Mouse (Mus musculus): ENCODE results near the gene Tspan17. TPM values are rescaled to one million over a fixed set of nuclear protein-coding genes. Genes with fewer than 3 reads are reported as not detected.

The Tspan17 gene
- 112 and 137 TPM in 2 replicates for polyA plus RNA-seq (2015; fragmentation: Nextera tagmentation; extraction: Ambion mirVana)

DNA sequence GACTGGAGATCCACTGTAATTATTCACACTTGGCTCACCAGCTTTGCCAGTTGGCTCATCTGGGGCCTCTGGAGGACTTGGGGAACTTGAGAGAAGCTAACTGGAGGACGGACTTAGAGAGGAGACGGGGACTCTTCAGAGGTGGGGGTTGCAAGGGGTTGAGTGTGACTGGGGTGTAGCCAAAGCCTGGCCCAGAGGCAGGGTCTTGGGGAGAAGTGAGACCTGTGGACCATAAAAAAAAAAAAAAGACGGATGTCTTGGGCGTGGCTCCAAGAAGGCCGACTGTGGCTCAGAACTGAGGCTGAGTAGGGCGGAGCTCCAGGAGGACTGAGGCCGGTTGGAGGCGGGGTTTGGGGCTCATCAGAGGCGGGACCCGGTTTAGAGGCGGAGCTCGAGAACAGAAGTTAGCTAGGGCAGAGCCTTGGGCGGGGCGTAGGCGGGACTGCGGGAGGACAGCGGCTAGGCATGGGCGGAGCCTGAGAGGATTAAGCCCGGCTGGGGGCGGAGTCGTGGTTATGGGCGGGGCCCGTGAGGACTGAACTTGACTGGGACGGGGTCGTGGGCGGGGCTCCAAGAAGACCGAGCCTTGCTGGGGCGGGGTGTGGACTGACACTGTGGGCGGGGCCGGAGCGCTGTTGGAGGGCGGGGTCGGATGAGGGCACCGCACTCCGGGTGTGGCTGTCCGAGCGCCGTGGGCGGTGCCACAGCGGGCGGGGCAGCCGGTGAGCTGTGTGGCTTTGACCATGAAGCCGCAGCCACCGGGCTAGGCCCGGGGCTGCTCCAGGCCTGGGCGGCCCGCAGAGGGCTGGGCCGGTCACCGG is at the start of gene Tspan17:
TSS of gene Tspan17 (plus strand) at position 638 of the 821 bp plus-strand sequence.
- no peaks in the 10 kb centered on the region for H3K9me3 ChIP-seq (replicated peaks)
- peaks cover 25% of the 10 kb centered on the region for H3K4me1 ChIP-seq
- ATAC-seq (ENCODE audit: low FRiP score): peak; percentile 89
- peak within 1 kb of the TSS; percentile 66 for H3K9ac ChIP-seq (replicated peaks)
- 2% methylated on average over 47 of the region's 49 CpGs for WGBS
- H3K27ac ChIP-seq (replicated peaks): peak within 1 kb of the TSS; percentile 66
- H3K4me3 ChIP-seq (replicated peaks): peak within 1 kb of the TSS; percentile 67
- H3K4me2 ChIP-seq: peak within 1 kb of the TSS; percentile 99
- peaks cover 14% of the 10 kb centered on the region for H3K27me3 ChIP-seq (replicated peaks)
- no peaks in the 10 kb centered on the region for H3K36me3 ChIP-seq

DNA sequence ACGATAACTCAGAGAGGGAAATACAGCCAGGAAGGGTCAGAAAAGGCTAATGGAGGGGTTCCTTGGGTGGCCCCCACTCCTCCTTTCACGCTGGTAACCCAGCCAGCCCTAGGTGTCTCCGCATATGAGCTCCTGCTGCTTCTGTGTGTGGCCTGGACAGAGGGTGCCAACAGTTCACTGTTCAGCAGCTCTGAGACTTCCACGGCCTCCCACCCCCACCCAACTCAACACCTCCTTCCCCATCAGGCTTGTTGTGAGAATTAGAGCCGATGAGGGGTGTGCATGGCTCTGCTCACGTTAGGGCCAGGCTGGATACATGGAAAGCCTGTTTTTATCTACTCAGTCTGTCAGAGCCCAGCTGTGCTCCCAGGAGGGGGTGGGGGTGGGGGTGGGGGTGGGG is 43.1 kb upstream of the Tspan17 start:
- no peak for ATAC-seq (ENCODE audit: low FRiP score)
- WGBS: 40% methylated on average over 6 of the region's 6 CpGs
- peaks cover 53% of the 10 kb centered on the region for H3K4me1 ChIP-seq
- peak overlapping the region; percentile 73 for H3K4me2 ChIP-seq
- peaks cover 7% of the 10 kb centered on the region; the same call in 1 of the 2 replicates for H3K36me3 ChIP-seq
- H3K9ac ChIP-seq (replicated peaks): 0 out of 2 replicates have a peak overlapping the region, but pooled peaks have one; percentile 6
- no peak overlapping the region for H3K27ac ChIP-seq (replicated peaks)
- no peaks in the 10 kb centered on the region for H3K9me3 ChIP-seq (replicated peaks)
- no peak overlapping the region for H3K4me3 ChIP-seq (replicated peaks)
- peaks cover 3% of the 10 kb centered on the region; the same call in 1 of the 2 replicates for H3K27me3 ChIP-seq (replicated peaks)

DNA sequence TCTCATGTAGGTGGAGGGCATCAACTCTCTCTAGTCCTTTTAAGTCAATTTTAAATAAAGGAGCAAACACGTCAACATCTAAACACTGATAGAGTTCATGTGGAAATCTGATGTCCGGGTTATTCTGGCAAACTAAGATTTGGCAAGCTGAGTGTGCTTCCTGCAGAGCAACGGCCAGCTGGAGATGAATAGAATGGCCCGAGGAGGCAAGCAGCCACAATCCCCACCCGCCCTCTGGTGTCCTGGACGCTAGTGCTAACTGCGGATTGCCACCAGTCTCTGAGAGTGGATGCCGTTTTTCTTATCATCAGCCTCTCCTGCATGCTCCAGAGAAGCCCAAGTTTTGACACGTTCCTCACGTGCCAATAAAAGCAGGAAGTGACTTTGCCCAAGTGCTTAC is 42.3 kb upstream of the Tspan17 start:
- no peak overlapping the region for H3K9ac ChIP-seq (replicated peaks)
- peaks cover 4% of the 10 kb centered on the region; the same call in 1 of the 2 replicates for H3K27me3 ChIP-seq (replicated peaks)
- H3K9me3 ChIP-seq (replicated peaks): no peaks in the 10 kb centered on the region
- peak overlapping the region; percentile 62 for H3K4me3 ChIP-seq (replicated peaks)
- H3K36me3 ChIP-seq: no peaks in the 10 kb centered on the region; the same call in 1 of the 2 replicates
- H3K27ac ChIP-seq (replicated peaks): no peak overlapping the region
- ATAC-seq (ENCODE audit: low FRiP score): no peak
- WGBS: 35% methylated on average over 10 of the region's 10 CpGs
- peak overlapping the region; percentile 73 for H3K4me2 ChIP-seq
- peaks cover 58% of the 10 kb centered on the region for H3K4me1 ChIP-seq

DNA sequence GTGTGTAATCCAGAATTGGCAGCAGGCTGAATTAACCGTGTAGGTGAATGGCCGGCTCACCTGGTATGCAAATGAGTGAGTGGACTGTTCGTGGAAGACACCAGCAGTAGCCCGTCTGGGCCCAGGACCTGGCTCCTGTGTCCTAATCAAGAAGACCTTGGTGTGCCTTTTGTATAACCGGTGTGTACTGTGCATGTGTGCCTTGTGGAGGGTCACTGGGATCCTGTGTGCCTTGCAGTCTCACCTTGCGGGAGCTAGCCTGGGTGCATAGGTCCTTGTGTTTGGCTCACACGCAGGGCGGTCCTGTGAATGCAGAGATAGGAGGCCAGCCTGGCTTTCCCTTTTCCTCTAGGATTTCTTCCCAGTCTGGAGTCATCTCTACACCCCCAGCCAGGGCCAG is 41.0 kb upstream of the Tspan17 start:
- Histone ChIP-seq H3K4me2 (peak overlapping the region; percentile 73), H3K27ac (replicated peaks) (peak overlapping the region; percentile 91), H3K27me3 (replicated peaks) (peaks cover 4% of the 10 kb centered on the region; the same call in 1 of the 2 replicates), H3K4me3 (replicated peaks) (peak overlapping the region; percentile 62), H3K9me3 (replicated peaks) (no peaks in the 10 kb centered on the region), H3K36me3 (no peaks in the 10 kb centered on the region), H3K9ac (replicated peaks) (peak overlapping the region; percentile 74), H3K4me1 (peaks cover 65% of the 10 kb centered on the region)
- ATAC-seq (ENCODE audit: low FRiP score): no peak
- whole genome bisulfite sequencing: 83% methylated on average over 8 of the region's 8 CpGs

DNA sequence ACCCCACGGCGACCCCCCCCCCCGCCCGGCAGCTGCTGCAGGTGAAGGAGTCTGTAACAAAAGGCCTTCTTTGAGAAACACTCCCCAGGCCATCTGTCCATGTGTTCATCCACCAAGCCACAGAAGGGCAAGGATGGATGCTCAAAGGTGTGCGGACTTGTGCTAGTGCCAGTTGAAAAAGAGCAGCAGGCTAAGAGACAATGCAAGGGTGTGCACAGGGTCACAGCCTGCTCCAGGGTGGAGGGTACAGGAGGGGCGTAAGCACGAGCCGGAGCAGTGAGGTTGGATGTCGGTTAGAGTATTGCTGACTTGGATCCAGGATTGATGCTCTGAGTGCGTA is 40.5 kb upstream of the Tspan17 start:
- ATAC-seq (ENCODE audit: low FRiP score): peak; percentile 46; the same call in 1 of the 2 replicates
- Histone ChIP-seq H3K4me1 (peaks cover 68% of the 10 kb centered on the region), H3K9me3 (replicated peaks) (no peaks in the 10 kb centered on the region), H3K27ac (replicated peaks) (peak overlapping the region; percentile 91), H3K4me2 (peak overlapping the region; percentile 73), H3K36me3 (no peaks in the 10 kb centered on the region), H3K27me3 (replicated peaks) (peaks cover 4% of the 10 kb centered on the region; the same call in 1 of the 2 replicates), H3K9ac (replicated peaks) (peak overlapping the region; percentile 74), H3K4me3 (replicated peaks) (peak overlapping the region; percentile 62)
- 35% methylated on average over 10 of the region's 10 CpGs for WGBS

DNA sequence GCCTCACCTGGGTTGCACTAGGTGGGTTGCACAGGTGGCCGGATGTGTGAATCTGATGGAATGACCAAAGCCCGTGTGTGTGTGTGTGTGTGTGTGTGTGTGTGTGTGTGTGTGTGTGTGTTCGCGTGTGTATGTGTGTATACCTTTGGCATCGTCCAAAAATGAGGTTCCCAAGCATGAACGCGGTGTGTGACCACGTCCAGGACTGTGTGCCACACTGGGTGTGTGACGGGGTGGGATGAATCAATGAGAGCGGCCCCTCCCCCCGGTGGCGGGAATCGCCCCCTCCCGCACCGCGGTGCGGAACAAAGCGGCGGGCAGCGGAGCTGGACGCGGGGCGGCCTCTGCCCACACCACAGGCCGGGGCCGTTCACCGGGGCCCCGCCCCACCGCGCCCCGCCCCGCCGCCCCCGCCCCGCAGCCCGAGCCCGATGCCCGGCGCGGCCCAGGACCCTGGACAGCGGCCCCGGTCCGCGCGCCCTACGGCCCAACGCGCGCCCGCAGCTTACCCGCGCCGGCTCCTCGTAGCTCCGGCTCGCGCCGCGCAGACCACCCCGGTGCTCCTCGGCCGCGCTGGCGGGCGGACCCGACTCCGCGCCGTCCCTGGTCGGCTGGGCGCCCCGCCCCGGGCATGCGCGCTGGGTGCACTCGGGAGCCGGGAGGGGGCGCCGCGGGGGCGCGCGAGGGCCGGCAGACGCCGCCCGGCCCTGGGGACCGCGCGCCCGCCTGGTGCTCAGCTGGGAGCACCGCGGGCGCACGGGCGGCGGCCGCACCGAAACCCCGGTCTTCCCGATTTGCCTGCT is 39.9 kb upstream of the Tspan17 start:
- Histone ChIP-seq H3K9ac (replicated peaks) (peak overlapping the region; percentile 74), H3K4me1 (peaks cover 73% of the 10 kb centered on the region), H3K4me2 (peak overlapping the region; percentile 73), H3K27me3 (replicated peaks) (peaks cover 4% of the 10 kb centered on the region; the same call in 1 of the 2 replicates), H3K9me3 (replicated peaks) (no peaks in the 10 kb centered on the region), H3K27ac (replicated peaks) (peak overlapping the region; percentile 91), H3K4me3 (replicated peaks) (peak overlapping the region; percentile 62), H3K36me3 (no peaks in the 10 kb centered on the region)
- ATAC-seq (ENCODE audit: low FRiP score): peak; percentile 90
- 2% methylated on average over 35 of the region's 100 CpGs for WGBS

DNA sequence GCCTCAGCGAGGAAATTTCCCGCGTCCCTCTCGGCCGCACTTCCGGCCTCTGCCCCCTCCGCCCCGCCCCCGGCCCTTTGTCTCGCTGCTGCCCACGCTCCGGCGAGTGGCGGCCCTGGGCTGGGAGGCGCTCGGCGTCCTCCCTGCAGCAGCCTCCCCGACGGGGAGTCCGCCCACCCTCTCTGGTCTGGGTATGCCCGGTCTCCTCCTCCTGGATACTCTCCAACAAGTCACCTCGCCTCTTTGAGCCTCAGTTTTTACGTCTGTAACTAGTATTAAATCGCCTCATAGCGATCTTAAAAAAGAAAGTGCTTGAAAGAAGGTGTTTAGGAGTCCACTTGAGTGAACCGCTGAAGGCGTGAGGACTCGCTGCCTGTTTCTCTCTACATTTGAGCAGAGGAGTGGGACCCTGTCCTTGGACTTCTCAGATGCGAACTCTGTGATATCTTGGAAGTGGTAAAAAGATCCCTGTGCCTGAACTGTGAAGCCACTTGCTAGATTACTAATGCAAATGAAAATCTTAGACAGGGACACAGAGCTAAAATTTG is 39.2 kb upstream of the Tspan17 start, which contains the start of gene Gprin1:
TSS of gene Gprin1 (minus strand) at position 11 of the 548 bp plus-strand sequence.
- WGBS: 1% methylated on average over 29 of the region's 29 CpGs

DNA sequence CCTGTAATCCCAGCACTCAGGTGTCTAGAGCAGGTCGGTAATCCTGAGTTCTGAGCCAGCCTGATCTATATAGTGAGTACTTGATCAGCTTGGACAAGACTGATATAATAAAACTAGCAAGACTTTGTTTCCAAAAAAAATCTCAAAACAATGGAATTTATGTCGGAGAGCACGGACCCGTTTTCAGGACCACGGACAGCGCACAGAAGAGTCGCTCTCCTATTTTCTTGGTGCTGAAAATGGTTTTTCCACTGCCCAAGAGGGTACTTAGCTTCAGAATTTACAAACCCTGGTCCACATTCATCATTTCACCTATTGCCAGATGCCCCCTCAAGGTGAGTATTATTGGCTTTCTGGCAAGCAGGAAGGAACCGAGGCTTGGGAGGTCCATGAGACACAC is 38.5 kb upstream of the Tspan17 start:
- no peaks in the 10 kb centered on the region for H3K36me3 ChIP-seq
- no peak overlapping the region for H3K27ac ChIP-seq (replicated peaks)
- no peaks in the 10 kb centered on the region for H3K9me3 ChIP-seq (replicated peaks)
- peaks cover 4% of the 10 kb centered on the region; the same call in 1 of the 2 replicates for H3K27me3 ChIP-seq (replicated peaks)
- 6% methylated on average over 8 of the region's 8 CpGs for WGBS
- H3K4me3 ChIP-seq (replicated peaks): 0 out of 2 replicates have a peak overlapping the region, but pooled peaks have one; percentile 62
- ATAC-seq (ENCODE audit: low FRiP score): no peak
- peaks cover 74% of the 10 kb centered on the region for H3K4me1 ChIP-seq
- H3K4me2 ChIP-seq: peak overlapping the region; percentile 73; the same call in 1 of the 2 replicates
- no peak overlapping the region for H3K9ac ChIP-seq (replicated peaks)

More for the DNA sequence above, 39.2 kb upstream of the Tspan17 start, which contains the start of gene Gprin1:
- Histone ChIP-seq H3K9me3 (replicated peaks) (no peaks in the 10 kb centered on the region), H3K4me3 (replicated peaks) (peak within 1 kb of the TSS; percentile 62), H3K36me3 (no peaks in the 10 kb centered on the region), H3K9ac (replicated peaks) (peak within 1 kb of the TSS; percentile 74), H3K27ac (replicated peaks) (peak within 1 kb of the TSS; percentile 91), H3K27me3 (replicated peaks) (peaks cover 4% of the 10 kb centered on the region; the same call in 1 of the 2 replicates), H3K4me2 (peak within 1 kb of the TSS; percentile 73), H3K4me1 (peaks cover 74% of the 10 kb centered on the region)
- peak; percentile 73 for ATAC-seq (ENCODE audit: low FRiP score)

DNA sequence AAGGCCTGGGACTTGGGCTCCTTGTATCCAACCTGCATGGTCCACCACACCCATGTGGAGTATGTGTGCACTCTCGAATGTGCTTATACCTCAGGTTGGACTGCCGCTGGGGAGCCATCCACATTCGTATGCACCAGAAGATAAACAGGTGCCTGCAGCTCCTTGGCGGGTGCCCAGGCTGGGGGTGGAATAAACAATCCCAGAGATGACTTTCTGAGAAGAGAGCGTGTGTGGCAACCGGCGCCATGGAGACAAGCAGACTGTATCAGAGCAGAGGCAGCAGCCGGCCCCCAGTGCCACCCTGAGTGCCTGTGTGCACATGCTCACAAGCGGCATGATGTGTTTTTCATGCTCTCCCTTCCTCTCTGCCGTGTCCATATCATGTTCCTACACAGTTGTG is 36.5 kb upstream of the Tspan17 start:
- WGBS: 60% methylated on average over 10 of the region's 10 CpGs
- Histone ChIP-seq H3K9ac (replicated peaks) (no peak overlapping the region), H3K4me2 (no peak overlapping the region), H3K4me3 (replicated peaks) (no peak overlapping the region), H3K9me3 (replicated peaks) (no peaks in the 10 kb centered on the region), H3K36me3 (no peaks in the 10 kb centered on the region), H3K27me3 (replicated peaks) (peaks cover 4% of the 10 kb centered on the region; the same call in 1 of the 2 replicates), H3K4me1 (peaks cover 75% of the 10 kb centered on the region), H3K27ac (replicated peaks) (no peak overlapping the region)
- ATAC-seq (ENCODE audit: low FRiP score): no peak

DNA sequence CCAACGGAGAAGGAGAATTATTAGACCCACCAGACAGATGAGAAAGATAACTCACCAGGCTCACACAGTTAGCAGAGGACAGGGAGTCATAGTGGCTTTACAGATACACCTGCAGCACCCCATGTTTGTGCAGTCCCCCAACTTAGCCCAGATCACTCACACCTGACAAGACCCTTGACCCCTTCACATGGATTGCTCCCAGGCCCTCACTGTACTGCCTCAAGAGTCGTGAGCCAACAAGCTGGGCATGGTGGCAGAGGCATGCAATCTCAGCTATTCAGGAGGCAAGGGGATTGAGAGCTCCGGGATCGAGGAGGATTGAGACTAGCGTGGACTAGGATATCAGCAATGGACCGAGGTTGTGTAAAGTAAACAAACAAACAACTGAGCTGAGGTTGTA is 35.4 kb upstream of the Tspan17 start:
- peaks cover 71% of the 10 kb centered on the region for H3K4me1 ChIP-seq

More for the DNA sequence above, 35.4 kb upstream of the Tspan17 start:
- no peaks in the 10 kb centered on the region for H3K36me3 ChIP-seq
- H3K27me3 ChIP-seq (replicated peaks): peaks cover 4% of the 10 kb centered on the region; the same call in 1 of the 2 replicates
- no peak overlapping the region for H3K4me3 ChIP-seq (replicated peaks)
- WGBS: 63% methylated on average over 6 of the region's 6 CpGs
- ATAC-seq (ENCODE audit: low FRiP score): no peak
- no peak overlapping the region for H3K27ac ChIP-seq (replicated peaks)
- no peak overlapping the region for H3K4me2 ChIP-seq
- no peak overlapping the region for H3K9ac ChIP-seq (replicated peaks)
- H3K9me3 ChIP-seq (replicated peaks): no peaks in the 10 kb centered on the region

All from neural tube, embryonic 15.5 days (tissue).